Mouse (Mus musculus): ENCODE measurements around the gene Cracr2b. TPM values are rescaled to one million over a fixed set of nuclear protein-coding genes. Genes with fewer than 3 reads are reported as not detected.

The Cracr2b gene
- polyA plus RNA-seq, 1 experiment, result 0.09 TPM

GRCm38 (mm10) chr7:141482531-141483024, 21.7 kb downstream of the Cracr2b start:
- no peak for TF ChIP-seq GATA1 (IDR thresholded peaks at IDR 0.05; ENCODE audit: low read length)

- no peak for TF ChIP-seq GATA1 (IDR thresholded peaks at IDR 0.05; ENCODE audit: low read length)
These were observed 22.3 kb downstream of the Cracr2b start for GRCm38 (mm10) chr7:141483114-141483653.

GRCm38 (mm10) chr7:141484186-141485120, 23.6 kb downstream of the Cracr2b start:
- no peak for TF ChIP-seq GATA1 (IDR thresholded peaks at IDR 0.05; ENCODE audit: low read length)

- TF ChIP-seq GATA1 (IDR thresholded peaks at IDR 0.05; ENCODE audit: low read length), result no peak
These were observed 24.3 kb downstream of the Cracr2b start for GRCm38 (mm10) chr7:141485186-141485585.

GRCm38 (mm10) chr7:141485606-141486005, 24.7 kb downstream of the Cracr2b start:
- TF ChIP-seq GATA1 (IDR thresholded peaks at IDR 0.05; ENCODE audit: low read length), result no peak

- TF ChIP-seq GATA1 (IDR thresholded peaks at IDR 0.05; ENCODE audit: low read length), result no peak
These were observed 25.3 kb downstream of the Cracr2b start for GRCm38 (mm10) chr7:141486239-141486638.

GRCm38 (mm10) chr7:141487141-141487540, 26.2 kb downstream of the Cracr2b start:
- no peak for TF ChIP-seq GATA1 (IDR thresholded peaks at IDR 0.05; ENCODE audit: low read length)

- TF ChIP-seq GATA1 (IDR thresholded peaks at IDR 0.05; ENCODE audit: low read length), result no peak
These were observed 30.3 kb downstream of the Cracr2b start for GRCm38 (mm10) chr7:141491151-141491550.

- TF ChIP-seq GATA1 (IDR thresholded peaks at IDR 0.05; ENCODE audit: low read length), result no peak
These were observed 31.8 kb downstream of the Cracr2b start for GRCm38 (mm10) chr7:141492738-141493137.

GRCm38 (mm10) chr7:141493729-141494128, 32.8 kb downstream of the Cracr2b start:
- TF ChIP-seq GATA1 (IDR thresholded peaks at IDR 0.05; ENCODE audit: low read length), result no peak

- no peak for TF ChIP-seq GATA1 (IDR thresholded peaks at IDR 0.05; ENCODE audit: low read length)
These were observed 34.5 kb downstream of the Cracr2b start for GRCm38 (mm10) chr7:141495379-141495778.

- TF ChIP-seq GATA1 (IDR thresholded peaks at IDR 0.05; ENCODE audit: low read length), result no peak
These were observed 35.0 kb downstream of the Cracr2b start for GRCm38 (mm10) chr7:141495940-141496339.

- TF ChIP-seq GATA1 (IDR thresholded peaks at IDR 0.05; ENCODE audit: low read length), result no peak
These were observed 36.7 kb downstream of the Cracr2b start for GRCm38 (mm10) chr7:141497600-141497999.

GRCm38 (mm10) chr7:141501820-141502555, 41.1 kb downstream of the Cracr2b start:
- no peak for TF ChIP-seq GATA1 (IDR thresholded peaks at IDR 0.05; ENCODE audit: low read length)

- no peak for TF ChIP-seq GATA1 (IDR thresholded peaks at IDR 0.05; ENCODE audit: low read length)
These were observed 41.6 kb downstream of the Cracr2b start for GRCm38 (mm10) chr7:141502556-141502905.

GRCm38 (mm10) chr7:141506278-141506677, 45.4 kb downstream of the Cracr2b start:
- TF ChIP-seq GATA1 (IDR thresholded peaks at IDR 0.05; ENCODE audit: low read length), result no peak
